Mouse (Mus musculus) thymus, postnatal 14 days (tissue): ENCODE measurements at regions not wholly inside any gene's neighbourhood (a gene's known extent, or its start where the extent isn't known, plus 50 kb on each side); places are given as distances from the start of the nearest gene placed in this dataset.
"Not testable (repeated sequence)": the region's sequence is repeated elsewhere in the genome, so short reads cannot be mapped to it uniquely, and the experiment has no call there.

Experiments
- DNase-seq: peaks from one replicate; pipeline ENCODE4 v3.0.0; 2021

DNA sequence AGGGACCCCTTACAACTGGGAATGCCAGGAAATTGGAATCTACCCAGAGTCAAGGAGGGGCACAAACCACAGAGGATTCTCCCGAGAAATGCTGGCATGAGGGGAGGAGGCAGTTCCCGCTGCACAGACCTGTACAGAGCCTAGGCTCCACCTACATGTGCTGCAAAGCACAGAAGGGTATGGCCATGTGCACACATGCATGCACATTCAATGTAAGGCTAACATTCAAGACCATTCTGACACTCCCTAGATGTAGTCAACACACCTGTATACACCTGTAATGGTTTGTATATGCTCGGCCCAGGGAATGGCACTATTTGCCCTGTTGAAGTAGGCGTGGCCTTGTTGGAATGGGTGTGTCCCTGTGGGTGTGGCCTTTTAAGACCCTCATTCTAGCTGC is 238.0 kb downstream of the Prex1 start:
- no peak for DNase-seq

DNA sequence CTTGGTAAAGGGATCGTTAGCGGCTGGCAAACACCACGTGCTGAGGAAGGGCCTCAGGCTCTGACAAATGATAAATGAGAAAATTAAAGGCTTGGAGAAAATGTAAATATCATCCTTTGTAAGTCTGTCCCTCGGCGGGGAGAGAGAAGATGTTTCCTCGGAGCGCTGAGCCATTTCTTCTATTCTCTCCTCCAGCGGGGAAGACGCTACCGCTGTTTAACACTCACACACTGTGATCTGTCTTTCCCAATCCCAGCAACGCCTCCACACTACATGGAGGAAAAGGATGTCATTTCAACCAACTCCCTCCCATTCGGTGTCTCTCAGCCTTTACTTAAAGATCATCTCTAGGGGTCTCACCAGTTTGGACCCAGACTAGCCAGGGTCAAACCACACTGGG is 239.0 kb downstream of the Prex1 start:
- no peak for DNase-seq

DNA sequence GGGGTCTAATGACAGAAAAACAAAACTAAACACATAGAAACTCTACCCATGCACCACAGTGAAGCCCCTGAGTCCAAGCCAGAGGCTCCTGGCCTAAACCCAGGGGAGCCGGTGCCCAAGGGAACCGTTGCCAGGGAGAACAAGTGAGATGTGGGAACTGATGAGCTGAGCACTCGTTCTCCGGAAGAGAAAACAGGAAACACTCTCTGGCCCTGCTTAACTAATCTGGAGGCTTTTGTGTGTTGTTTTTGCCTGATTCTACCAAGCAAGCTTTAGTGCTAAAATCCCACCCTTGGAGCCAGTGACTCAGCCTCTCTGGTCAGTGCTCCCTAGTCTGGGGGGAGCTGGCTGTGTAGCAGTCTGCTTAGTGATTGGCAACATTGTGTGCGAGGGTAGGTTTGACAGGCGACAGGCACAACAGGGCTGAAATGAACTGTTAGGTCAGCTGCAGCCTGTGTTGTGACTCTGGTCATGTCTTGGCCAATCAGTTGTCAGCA is 242.3 kb downstream of the Prex1 start:
- DNase-seq: no peak

DNA sequence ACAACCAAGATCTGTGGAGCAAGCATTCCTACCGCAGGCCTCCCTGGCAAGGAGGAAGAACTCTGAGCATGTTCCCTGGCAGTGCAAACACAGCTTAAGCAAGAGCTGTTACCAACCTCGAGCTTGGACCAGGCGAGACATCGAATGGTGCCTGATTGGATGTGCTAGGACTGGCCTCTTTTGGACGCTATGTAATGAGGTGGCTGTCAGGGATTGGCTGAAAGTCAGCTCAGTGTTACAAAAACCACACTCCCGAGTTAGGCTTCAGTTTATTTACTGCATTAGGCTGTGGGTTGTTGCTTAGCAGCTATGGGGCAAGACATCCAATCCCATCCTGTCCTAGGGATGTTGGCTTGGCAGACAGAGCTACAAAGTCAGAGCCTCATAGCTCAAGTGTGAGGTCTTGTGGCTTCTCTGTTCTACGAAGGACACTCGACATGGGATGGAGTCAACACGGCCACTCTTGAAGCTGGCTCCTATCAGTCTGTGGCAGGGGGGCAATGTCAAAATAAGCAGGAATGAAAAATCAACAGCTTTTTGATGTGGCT is 244.5 kb downstream of the Prex1 start:
- no peak for DNase-seq

DNA sequence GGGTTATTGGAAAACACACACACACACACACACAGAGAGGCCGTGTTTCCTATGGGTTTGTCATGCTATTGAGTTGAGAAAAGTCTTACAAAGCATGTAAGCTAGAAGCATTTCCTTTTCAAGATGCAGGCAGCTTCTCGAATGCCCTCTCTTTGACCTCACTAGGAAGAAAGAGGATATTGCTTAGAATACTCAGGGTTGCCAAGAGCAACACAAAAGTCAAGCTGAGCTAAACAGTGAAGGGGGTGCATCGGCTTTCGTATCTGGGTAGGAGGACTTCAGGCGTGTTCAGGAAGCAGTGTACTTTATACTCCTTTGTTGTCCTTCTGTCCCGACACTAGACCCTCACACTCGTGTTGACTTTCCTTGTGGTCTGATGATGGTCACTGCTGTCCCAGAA is 246.5 kb downstream of the Prex1 start:
- no peak for DNase-seq

DNA sequence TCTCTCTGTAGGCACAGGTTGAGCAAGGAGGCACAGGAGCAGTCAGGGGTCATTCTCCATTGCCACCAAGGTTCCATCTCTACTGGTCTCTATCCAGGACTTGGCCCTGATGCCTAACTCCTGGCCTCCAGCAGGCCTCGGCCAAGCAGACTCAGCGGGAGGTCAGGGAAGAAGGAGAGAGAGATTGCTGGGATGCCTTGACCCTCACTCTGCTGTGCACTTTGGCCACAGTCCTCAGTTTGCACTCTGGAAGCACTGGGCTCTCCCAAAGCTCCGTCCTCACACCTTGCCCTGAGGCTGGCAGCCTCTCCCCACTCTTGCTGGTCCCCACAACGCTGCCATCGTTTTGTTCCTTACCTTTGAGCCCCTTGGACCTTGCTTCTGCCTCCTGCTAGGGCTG is 248.1 kb downstream of the Prex1 start:
- no peak for DNase-seq

DNA sequence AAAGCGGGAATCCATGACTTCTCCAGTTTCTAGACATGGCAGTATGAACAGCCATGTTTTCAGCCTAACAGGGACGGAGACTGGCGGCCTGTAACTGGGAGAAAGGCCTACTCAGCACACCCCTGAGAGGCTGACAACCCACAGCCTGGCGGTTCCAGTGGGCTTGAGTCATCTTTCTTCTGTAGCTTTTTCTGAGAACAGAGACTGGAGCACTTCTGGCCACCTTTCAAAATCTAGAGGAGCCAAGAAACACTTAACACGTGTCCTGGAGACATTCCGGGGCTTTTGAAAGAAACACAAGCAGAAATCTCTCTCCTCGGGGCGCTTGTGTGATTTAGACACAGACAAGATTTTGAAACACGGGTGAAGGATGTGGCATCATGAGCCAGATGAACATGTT is 250.1 kb downstream of the Prex1 start:
- no peak for DNase-seq

DNA sequence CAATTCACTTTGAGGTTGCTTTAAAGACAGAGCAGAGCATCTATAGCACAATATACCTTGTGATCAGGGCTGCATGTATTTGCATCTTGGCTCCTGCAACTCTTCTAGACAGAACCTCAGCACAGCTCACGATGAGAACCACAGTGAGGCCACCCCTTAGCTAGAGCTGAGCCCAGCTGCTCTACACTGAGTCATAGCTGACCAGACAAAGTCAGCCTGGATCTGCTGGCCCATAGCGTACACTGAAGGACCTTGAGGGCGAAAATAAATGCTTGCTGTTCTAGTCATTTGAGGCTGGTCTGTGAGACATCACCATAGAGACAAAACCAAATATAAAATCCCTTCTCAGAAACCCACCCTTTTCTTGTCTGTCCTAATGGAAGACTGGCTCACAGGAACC is 251.7 kb downstream of the Prex1 start:
- no peak for DNase-seq

DNA sequence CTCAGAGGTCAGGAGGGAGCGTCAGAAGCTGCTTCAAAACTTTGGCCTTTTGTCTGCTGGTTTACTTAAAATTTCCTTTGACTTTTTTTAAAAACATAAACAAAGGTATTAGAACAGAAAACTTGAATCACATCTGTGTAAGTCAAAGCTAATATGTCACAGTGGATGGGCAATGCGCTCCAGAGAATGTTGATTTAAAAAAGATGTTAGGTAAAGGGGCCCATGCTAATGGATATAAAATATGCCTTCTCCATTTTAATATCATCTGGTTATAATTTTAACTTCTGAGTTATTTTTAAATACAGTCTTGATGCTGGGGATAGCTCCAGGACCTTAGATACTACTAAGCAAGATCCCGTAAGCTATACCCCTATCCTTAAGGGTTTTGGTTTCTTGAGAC is 252.5 kb downstream of the Prex1 start:
- DNase-seq: no peak

DNA sequence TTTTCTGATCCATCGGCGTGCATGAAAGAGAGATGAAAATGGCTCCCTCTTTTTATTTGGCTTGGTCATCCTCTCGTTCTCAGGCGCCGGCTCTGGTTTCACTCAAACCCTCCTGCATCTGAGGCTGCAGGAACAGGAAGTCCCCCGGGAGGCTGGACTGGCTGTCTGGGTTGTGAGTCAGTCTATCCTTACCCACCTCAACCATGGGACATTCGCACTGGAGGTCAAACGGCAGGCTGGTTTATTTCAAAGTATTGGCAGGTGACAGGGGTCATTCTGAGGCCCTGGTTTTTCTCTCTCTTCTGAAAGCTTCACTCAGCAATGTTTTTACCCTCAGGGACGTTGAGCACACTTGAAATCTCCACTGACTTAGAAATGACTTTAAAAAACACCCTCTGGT is 253.7 kb downstream of the Prex1 start:
- DNase-seq: no peak

DNA sequence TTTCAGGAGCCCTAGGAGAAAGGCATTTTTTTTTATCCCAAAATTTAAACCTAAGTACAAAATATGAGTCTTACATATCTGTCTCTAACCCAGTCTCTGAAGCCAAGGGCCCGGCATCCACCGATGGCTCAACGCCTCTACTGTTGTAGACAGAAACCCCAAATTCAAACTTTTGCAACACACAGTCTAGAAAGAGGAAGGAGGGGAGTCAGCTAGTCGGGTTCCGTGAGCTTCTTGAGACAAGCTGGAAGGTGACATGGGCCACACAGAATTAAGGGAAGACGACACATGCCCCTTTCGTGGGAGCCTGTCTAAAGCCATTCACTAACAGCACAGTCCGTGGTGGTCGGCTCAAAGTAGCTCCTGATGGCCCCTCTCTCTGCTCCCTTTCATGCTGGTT is 254.7 kb downstream of the Prex1 start:
- DNase-seq: no peak

DNA sequence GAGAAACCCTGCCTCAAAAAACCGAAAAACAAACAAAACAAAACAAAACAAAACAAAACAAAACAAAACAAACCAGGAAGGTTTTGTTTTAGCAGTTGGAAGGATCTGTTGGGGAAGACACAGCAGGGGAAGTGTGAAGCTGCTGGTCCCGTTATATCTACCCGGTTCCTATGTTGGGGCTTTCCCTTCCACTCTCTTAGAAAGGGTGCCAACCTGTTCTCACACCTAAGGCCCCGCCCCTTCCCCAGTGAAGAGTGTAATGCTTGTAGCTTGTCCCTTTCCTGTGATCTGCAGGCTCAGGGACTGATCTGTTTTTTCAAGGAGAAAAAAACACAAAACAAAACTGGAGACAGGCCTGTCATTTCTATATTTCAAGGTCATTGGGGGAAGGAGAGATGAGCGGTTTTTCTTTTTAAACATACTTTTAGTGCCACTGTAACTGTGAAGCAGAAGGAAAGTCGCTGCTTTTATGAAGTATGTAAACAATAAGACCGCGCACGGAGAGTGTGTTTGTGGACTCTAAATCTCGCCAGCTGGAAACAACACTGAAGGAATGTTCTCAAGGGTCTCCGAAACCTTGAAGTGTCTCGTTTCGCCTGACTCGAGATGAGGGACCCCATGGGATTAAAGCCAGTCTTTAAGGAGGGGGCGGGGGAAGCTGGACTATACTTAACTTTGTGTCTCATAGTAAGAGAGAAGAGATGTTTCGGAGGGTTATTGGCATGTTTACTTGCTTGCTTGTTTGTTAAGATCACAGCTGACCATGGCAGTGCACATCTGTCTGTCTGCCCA is 256.1 kb downstream of the Prex1 start:
- DNase-seq: peak; percentile 13

DNA sequence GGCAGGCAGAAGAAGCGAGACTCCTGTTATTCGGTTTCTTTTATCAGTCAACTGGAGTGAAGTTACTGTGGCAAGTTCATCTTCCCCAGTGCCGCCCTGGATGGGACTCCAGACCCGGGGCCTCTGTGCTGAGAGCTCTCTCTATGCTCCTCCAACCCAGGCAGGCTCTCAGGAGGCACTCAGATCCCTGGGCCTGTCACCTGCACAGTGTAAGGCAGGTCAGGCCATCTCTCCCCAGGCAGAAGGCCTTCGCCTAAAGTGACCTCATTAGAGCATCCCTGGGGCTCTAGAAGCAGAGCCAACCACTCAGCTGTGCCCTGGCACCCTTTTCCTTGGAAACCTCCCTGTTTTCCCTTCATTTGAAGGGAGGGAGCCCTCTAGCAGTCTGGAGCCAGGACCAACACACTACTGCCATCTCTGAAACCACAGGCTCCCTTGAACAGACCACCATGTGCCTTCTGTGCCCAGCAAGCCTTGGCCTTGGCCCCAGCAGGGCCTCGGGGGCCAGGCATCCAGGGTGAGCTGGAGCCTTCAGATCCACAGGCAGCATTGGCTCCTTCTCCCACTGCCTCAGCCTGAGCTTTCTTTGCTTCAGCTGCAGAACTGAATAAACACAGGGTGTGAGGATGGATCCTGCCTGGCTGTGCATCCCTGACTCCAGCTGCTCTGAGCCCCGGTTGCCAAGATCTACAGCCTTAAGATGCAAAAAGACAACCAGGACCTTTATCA is 259.3 kb downstream of the Prex1 start:
- not testable (repeated sequence) for DNase-seq

DNA sequence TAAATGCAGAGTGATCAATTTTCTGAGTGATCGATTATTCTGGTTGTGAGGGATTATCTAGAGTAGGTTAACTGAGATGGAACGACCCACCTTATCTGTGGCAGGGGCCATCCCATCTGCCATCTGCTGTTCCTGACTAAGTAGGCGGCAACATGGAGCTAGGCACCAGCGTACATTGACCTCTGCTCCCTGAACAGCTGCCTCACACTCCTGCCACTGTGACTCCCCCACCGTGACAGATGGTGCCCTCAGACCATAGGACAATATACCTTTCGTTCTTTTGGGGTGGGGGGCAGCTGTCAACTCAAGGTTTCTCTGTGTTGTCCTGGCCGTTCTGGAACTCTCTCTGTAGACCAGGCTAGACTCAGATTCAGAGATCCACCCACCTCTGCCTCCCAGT is 262.7 kb downstream of the Prex1 start:
- DNase-seq: no peak

DNA sequence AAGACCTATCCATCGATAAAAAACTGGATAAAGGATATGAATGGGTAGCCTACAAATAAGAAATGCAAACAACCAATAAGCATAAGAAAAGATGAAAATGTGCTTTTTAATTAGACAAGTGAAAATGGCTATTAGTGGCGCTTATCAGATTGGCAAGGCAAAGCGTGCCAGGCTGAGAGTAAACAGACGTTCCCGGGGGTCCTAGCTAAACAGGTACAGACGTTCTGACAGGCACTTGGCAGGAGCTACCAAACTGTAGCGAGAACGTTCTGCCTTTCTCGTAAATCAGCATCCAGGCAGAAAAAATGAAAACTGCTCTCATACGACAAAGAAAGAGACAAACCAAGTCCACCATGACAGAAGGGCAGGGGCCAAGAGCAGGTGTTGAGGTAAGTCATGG is 263.3 kb downstream of the Prex1 start:
- DNase-seq: no peak

DNA sequence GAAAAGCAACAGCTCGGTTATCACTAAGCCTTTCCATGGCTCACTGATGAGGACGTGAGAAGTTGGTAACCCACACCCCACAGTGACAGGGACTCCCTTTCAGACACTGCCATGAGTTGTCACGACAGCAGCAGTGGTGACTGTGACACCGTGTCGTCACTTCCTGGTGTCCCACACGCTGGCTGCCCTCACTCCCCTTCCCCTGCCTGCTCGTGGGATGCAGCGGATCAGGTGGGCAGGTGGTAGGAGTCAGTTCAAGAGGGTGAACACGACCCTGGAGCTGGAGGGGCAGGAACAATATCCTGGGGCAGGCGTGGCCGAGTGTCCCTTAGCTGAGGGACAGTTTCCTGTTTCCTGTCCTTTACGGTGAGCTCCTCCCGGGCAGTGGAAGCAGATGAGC is 264.9 kb downstream of the Prex1 start:
- no peak for DNase-seq

DNA sequence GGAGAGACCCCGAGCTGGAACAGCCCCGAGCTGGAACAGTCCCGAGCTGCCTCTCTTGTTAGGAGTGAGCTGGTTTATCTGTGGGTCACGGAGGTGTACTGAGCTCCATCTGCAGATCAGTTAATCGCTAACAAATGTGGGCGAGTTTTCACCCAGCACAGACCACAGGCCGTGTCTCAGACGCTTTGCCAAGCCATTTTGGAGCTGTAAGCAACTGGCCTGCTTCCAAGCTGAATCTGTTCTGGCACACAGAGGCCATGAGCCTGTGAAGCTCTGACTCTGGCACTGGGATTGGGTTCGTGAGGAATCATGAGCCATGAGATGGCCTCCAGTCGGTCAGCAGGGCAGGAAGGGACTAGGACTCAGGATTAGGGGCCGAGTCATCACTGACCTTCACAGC is 265.5 kb downstream of the Prex1 start:
- DNase-seq: no peak

DNA sequence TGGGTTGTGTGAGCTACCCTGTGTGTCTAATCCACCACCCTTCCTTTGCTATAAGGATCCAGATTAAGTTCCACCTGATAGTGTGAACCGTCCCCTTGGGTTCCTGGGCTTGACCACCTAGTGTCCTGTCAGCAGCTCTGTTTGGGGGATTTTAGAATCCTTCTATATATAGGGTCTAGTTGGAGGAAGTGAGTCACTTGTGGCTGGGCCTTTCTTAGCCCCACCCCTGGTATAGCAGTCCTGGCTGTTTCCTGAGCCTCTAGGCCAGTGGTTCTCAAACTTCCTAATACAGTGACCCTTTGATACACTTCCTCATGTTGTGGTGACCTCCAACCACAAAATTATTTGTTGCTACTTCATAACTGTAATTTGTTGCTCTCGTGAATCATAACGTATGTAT is 267.1 kb downstream of the Prex1 start:
- DNase-seq: no peak

DNA sequence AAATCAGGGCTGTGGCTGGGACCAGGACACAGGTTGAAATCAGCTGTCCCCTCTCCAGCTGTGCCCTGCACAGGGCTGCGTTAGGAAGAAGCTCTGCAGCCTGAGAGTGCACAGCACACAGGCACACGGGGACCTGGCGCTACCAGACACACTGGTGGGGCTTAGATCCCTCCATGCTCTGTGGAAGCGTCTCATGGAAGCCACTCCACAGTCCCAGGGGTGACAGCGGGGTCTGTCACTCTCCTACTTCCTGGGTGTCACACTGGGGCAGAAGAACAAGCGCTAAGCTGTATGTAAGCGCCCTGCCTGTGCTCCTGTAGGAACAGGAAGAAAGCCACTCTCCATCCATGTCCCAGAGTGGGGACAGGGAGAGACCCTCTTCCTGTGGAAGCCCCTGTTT is 267.8 kb downstream of the Prex1 start:
- not testable (repeated sequence) for DNase-seq

DNA sequence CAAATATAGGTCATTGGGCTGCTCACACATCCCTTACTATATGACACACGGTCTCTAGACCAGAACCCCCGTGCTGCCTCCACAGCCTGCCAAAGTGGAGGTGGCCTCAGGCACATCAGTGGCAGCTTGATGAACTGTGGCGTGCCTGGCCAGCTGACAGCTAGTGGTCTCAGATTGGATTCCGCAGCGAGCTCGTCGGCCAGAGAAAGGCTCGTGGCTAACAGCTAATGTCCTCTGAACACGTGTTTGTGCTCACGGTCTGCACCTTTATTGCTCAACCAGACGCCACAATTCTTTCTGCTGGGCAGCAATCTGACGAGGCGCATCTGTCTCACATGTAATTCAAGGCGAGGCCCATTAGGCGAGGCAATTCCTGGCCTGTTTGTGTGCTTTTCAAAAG is 270.6 kb downstream of the Prex1 start:
- no peak for DNase-seq

DNA sequence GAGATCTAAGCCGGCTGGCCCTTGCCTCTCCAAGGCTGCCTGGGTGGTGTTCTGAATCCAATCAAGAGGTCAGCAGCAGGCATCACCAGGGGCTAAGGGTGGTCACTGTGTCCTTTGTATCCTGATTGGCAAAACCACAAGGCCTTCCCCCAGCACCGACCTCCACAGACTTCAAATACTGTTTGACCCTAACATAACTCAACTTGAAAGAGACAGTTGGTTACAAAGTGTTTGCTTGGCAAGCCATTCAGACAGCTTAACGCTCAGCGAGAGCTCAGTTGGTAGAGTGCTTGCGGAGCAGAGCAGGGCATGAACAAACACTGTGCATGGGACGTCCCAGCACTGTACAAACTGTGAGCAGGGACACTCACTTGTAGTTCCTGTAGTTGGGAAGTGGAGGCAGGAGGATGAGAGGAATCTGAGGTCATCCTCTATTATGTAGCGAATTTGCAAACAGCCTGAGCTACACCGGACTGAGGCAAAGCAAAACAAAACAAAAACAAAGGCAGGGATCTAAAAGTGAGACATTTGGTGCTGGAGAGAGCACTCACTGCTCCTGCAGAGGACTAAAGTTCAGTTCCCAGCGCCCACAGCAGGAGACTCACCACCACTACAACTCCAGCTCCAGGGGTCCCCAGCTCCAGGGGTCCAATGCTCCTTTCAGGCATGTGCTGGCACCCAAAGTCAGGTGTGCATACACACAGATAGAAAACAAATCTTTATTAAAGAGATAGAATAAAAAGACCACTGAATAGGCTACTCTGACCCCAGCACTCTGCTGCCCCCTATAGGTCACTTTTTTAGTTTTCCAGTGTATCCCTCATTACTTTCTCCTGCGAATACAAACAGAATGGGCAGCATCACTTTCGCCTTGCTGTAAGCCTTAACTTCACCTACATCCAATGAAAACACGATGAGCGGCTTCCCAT is 273.5 kb downstream of the Prex1 start:
- DNase-seq: peak; percentile 59

DNA sequence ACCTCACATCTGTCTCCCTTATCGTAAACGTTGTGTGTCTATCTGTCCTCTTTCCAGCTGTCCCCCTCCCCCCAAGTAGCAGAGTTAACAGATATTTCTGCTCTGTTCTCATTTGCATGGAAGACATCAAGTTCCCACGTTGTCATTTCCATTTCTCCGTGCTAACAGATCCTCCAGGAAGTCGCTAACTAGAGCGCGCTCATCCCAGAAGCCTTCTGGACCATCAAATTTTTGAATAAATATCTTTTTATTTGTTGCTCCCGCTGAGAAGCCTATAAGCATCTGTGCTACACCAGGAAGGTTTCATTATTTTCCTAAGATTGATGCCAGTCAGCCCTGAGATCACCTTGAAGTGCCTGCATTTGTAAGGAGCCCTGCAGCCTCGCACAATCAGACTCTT is 275.4 kb downstream of the Prex1 start:
- no peak for DNase-seq

DNA sequence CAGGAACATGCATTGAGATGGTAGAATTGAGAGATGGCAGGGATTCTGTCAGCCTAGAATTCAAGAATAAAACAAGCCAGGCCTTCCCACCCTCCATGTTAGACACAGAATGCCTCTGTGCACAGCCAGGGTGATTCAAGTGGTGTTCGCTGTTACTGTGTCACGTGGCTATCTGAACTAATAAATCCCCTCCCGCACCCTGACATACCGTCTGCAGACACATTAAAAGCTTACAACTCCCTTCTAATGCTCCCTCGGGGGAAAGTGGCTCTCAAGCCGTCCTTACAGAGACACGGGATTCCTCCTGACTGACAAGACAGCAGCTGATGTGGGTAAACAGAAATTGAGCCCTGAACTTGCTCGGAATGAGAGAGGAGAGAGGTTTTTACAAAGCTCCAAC is 279.1 kb downstream of the Prex1 start:
- DNase-seq: no peak
